Mouse (Mus musculus) intestine, embryonic 15.5 days (tissue): ENCODE results near the gene Gfer. TPM values are rescaled to one million over a fixed set of nuclear protein-coding genes. Genes with fewer than 3 reads are reported as not detected.
"Not testable (repeated sequence)": the region's sequence is repeated elsewhere in the genome, so short reads cannot be mapped to it uniquely, and the experiment has no call there.

Experiments used
- ATAC-seq: fragments of 200-750 bp; cut with Nextera tagmentation; 2 replicates; pipeline ENCODE4 v1.8.0; 2017; ENCODE audit warnings: moderate TSS enrichment, moderate library complexity
- H3K27ac ChIP-seq: fragments of 300-500 bp; sonication (generic); 2 replicates; pipeline ENCODE4 v1.5.1; 2015; ENCODE audit warnings: mild to moderate bottlenecking, inconsistent platforms
- H3K27me3 ChIP-seq: fragments of 300-500 bp; sonication (generic); replicated peaks from 2 replicates; pipeline ENCODE4 v1.6.1; 2015; ENCODE audit warnings: inconsistent platforms
- H3K36me3 ChIP-seq: fragments of 300-500 bp; sonication (generic); 2 replicates; pipeline ENCODE4 v1.6.1; 2015; ENCODE audit warnings: inconsistent platforms
- H3K4me1 ChIP-seq: fragments of 300-500 bp; sonication (generic); replicated peaks from 2 replicates; pipeline ENCODE4 v1.6.1; 2015; ENCODE audit warnings: inconsistent platforms
- H3K4me2 ChIP-seq: fragments of 300-500 bp; sonication (generic); replicated peaks from 2 replicates; pipeline ENCODE4 v1.6.1; 2015; ENCODE audit warnings: mild to moderate bottlenecking, inconsistent platforms
- H3K4me3 ChIP-seq: fragments of 300-500 bp; sonication (generic); replicated peaks from 2 replicates; pipeline ENCODE4 v1.5.1; 2015; ENCODE audit warnings: inconsistent platforms
- H3K9ac ChIP-seq: fragments of 300-500 bp; sonication (generic); 2 replicates; pipeline ENCODE4 v1.6.1; 2015; ENCODE audit warnings: inconsistent platforms
- H3K9me3 ChIP-seq: fragments of 300-500 bp; sonication (generic); 2 replicates; pipeline ENCODE4 v1.6.1; 2016; ENCODE audit warnings: inconsistent platforms
- WGBS: fragments of 180-500 bp; shearing (Covaris S2); methylation state at CpG from one replicate; pipeline ENCODE4 v1.1.7; 2015; 5-methylcytosine and 5-hydroxymethylcytosine counted together
- polyA plus RNA-seq: library from polyadenylated mRNA; unstranded; fragments of >200 nt; fragmentation: Nextera tagmentation; extraction: Ambion mirVana; gene quantifications from 2 replicates; pipeline ENCODE4 v1.2.1, GENCODE M21; 2015

The Gfer gene
- polyA plus RNA-seq, 1 experiment from 2014 or later: 45.9 TPM

- H3K4me1 ChIP-seq: peaks cover 5% of the 10 kb centered on the region
- WGBS: 82% methylated on average over 12 of the region's 12 CpGs
These were observed 36.4 kb upstream of the Gfer start for GRCm38 (mm10) chr17:24732233-24732935.

GRCm38 (mm10) chr17:24730787-24731186 is 34.8 kb upstream of the Gfer start:
- no peaks in the 10 kb centered on the region; the same call in 1 of the 2 replicates for H3K4me1 ChIP-seq
- H3K9me3 ChIP-seq: no peaks in the 10 kb centered on the region
- 83% methylated on average over 14 of the region's 14 CpGs for WGBS
- no peak overlapping the region for H3K9ac ChIP-seq
- H3K4me2 ChIP-seq: no peak overlapping the region
- no peaks in the 10 kb centered on the region for H3K36me3 ChIP-seq
- no peaks in the 10 kb centered on the region for H3K27me3 ChIP-seq
- H3K27ac ChIP-seq: no peak overlapping the region
- no peak for ATAC-seq
- no peak overlapping the region for H3K4me3 ChIP-seq

More at GRCm38 (mm10) chr17:24732233-24732935, 36.4 kb upstream of the Gfer start:
- Histone ChIP-seq H3K9ac (no peak overlapping the region), H3K27me3 (no peaks in the 10 kb centered on the region), H3K27ac (no peak overlapping the region), H3K4me2 (no peak overlapping the region), H3K4me3 (no peak overlapping the region), H3K9me3 (no peaks in the 10 kb centered on the region), H3K36me3 (no peaks in the 10 kb centered on the region)
- ATAC-seq: no peak

- no peak overlapping the region for H3K27ac ChIP-seq
- H3K36me3 ChIP-seq: no peaks in the 10 kb centered on the region
- no peak overlapping the region for H3K9ac ChIP-seq
- no peaks in the 10 kb centered on the region for H3K9me3 ChIP-seq
- no peak overlapping the region for H3K4me3 ChIP-seq
- no peak for ATAC-seq
- no peaks in the 10 kb centered on the region for H3K4me1 ChIP-seq
- no peaks in the 10 kb centered on the region for H3K27me3 ChIP-seq
- 60% methylated on average over 6 of the region's 6 CpGs for WGBS
- H3K4me2 ChIP-seq: no peak overlapping the region
These were observed 33.1 kb upstream of the Gfer start for GRCm38 (mm10) chr17:24729067-24729466.

- Histone ChIP-seq H3K27ac (no peak overlapping the region), H3K27me3 (no peaks in the 10 kb centered on the region), H3K9ac (no peak overlapping the region), H3K4me1 (0 out of 2 replicates have a peak, but pooled peaks cover 4% of the 10 kb centered on the region), H3K36me3 (no peaks in the 10 kb centered on the region), H3K4me3 (no peak overlapping the region), H3K9me3 (no peaks in the 10 kb centered on the region), H3K4me2 (no peak overlapping the region)
- 70% methylated on average over 17 of the region's 17 CpGs for WGBS
- ATAC-seq: no peak
These were observed 32.2 kb upstream of the Gfer start for GRCm38 (mm10) chr17:24728184-24728583.

GRCm38 (mm10) chr17:24727618-24728017 is 31.7 kb upstream of the Gfer start, which contains the start of gene Rpl3l:
Gene Rpl3l (plus strand): TSS chr17:24727820.
- Histone ChIP-seq H3K27me3 (no peaks in the 10 kb centered on the region), H3K4me1 (peaks cover 10% of the 10 kb centered on the region), H3K4me2 (no peak within 1 kb of the TSS), H3K9me3 (no peaks in the 10 kb centered on the region), H3K27ac (no peak within 1 kb of the TSS), H3K4me3 (no peak within 1 kb of the TSS), H3K9ac (no peak within 1 kb of the TSS), H3K36me3 (no peaks in the 10 kb centered on the region; the same call in 1 of the 2 replicates)
- 64% methylated on average over 2 of the region's 2 CpGs for WGBS
- no peak for ATAC-seq

- no peak overlapping the region for H3K9ac ChIP-seq
- peaks cover 23% of the 10 kb centered on the region for H3K4me1 ChIP-seq
- H3K4me3 ChIP-seq: no peak overlapping the region
- no peaks in the 10 kb centered on the region for H3K9me3 ChIP-seq
- no peak for ATAC-seq
- no peaks in the 10 kb centered on the region for H3K27me3 ChIP-seq
- H3K27ac ChIP-seq: no peak overlapping the region
- 74% methylated on average over 3 of the region's 3 CpGs for WGBS
- H3K36me3 ChIP-seq: peaks cover 14% of the 10 kb centered on the region
- no peak overlapping the region for H3K4me2 ChIP-seq
These were observed 29.9 kb upstream of the Gfer start for GRCm38 (mm10) chr17:24725637-24726390.

- Histone ChIP-seq H3K27me3 (no peaks in the 10 kb centered on the region), H3K27ac (peak within 1 kb of the TSS; percentile 72), H3K9me3 (no peaks in the 10 kb centered on the region), H3K36me3 (peaks cover 14% of the 10 kb centered on the region), H3K4me1 (peaks cover 23% of the 10 kb centered on the region), H3K4me3 (peak within 1 kb of the TSS; percentile 61), H3K4me2 (peak within 1 kb of the TSS; percentile 71), H3K9ac (peak within 1 kb of the TSS; percentile 80)
- peak; percentile 79 for ATAC-seq
- under 1% methylated on average over 30 of the region's 30 CpGs for WGBS
These were observed 28.2 kb upstream of the Gfer start, which contains the start of gene Ndufb10 for GRCm38 (mm10) chr17:24724184-24724583. Gene Ndufb10 (minus strand): TSS chr17:24724478.

- peaks cover 14% of the 10 kb centered on the region for H3K36me3 ChIP-seq
- no peaks in the 10 kb centered on the region for H3K9me3 ChIP-seq
- peak overlapping the region; percentile 80 for H3K9ac ChIP-seq
- under 1% methylated on average over 15 of the region's 15 CpGs for WGBS
- H3K27ac ChIP-seq: peak overlapping the region; percentile 72
- H3K27me3 ChIP-seq: no peaks in the 10 kb centered on the region
- peak overlapping the region; percentile 71 for H3K4me2 ChIP-seq
- peak; percentile 24 for ATAC-seq
- H3K4me1 ChIP-seq: peaks cover 23% of the 10 kb centered on the region
- peak overlapping the region; percentile 61 for H3K4me3 ChIP-seq
These were observed 27.9 kb upstream of the Gfer start for GRCm38 (mm10) chr17:24723881-24724180.

GRCm38 (mm10) chr17:24723122-24723880 is 27.3 kb upstream of the Gfer start:
- no peaks in the 10 kb centered on the region for H3K9me3 ChIP-seq
- under 1% methylated on average over 12 of the region's 12 CpGs for WGBS
- H3K4me3 ChIP-seq: peak overlapping the region; percentile 61
- no peak for ATAC-seq
- H3K36me3 ChIP-seq: peaks cover 14% of the 10 kb centered on the region
- peak overlapping the region; percentile 72 for H3K27ac ChIP-seq
- H3K4me1 ChIP-seq: peaks cover 23% of the 10 kb centered on the region
- no peaks in the 10 kb centered on the region for H3K27me3 ChIP-seq
- peak overlapping the region; percentile 80 for H3K9ac ChIP-seq
- peak overlapping the region; percentile 71 for H3K4me2 ChIP-seq

GRCm38 (mm10) chr17:24722220-24722924 is 26.4 kb upstream of the Gfer start:
- Histone ChIP-seq H3K4me1 (peaks cover 23% of the 10 kb centered on the region), H3K4me2 (peak overlapping the region; percentile 71), H3K9me3 (no peaks in the 10 kb centered on the region), H3K36me3 (peaks cover 21% of the 10 kb centered on the region), H3K9ac (peak overlapping the region; percentile 32; the same call in 1 of the 2 replicates), H3K27ac (0 out of 2 replicates have a peak overlapping the region, but pooled peaks have one; percentile 72), H3K27me3 (no peaks in the 10 kb centered on the region), H3K4me3 (peak overlapping the region; percentile 24)
- no peak for ATAC-seq
- 29% methylated on average over 13 of the region's 13 CpGs for WGBS

- not testable (repeated sequence) for H3K27me3 ChIP-seq, H3K9me3 ChIP-seq, ATAC-seq
- Histone ChIP-seq H3K4me2 (peak overlapping the region; percentile 71), H3K9ac (peak overlapping the region; percentile 52), H3K4me3 (peak overlapping the region; percentile 72), H3K4me1 (peaks cover 23% of the 10 kb centered on the region), H3K36me3 (peaks cover 21% of the 10 kb centered on the region), H3K27ac (peak overlapping the region; percentile 20)
- WGBS: 46% methylated on average over 7 of the region's 7 CpGs
These were observed 25.5 kb upstream of the Gfer start for GRCm38 (mm10) chr17:24721383-24721955.
